Mouse (Mus musculus): ENCODE measurements around the gene Smarca2.

DNA sequence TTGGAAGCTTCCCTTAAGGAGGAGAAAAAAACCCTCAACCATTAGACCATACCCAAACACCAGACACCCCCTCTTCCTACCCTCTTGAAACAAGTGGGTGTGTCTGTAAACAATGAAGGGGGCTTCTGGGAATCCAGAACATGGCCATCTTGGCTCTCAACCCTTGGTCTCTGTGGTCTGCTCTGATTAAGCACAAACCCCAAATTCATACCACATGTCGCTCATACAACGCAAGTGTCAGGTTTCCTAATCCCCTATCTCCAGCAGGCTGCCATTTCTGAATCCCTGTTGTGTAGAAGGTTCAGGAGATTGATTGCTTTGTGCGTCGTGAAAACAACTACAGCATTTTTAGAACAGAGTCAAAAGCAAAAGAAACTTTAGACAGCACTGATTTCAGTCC is 213.1 kb downstream of the Smarca2 start:
- TF ChIP-seq CTCF (IDR thresholded peaks at IDR 0.05; ENCODE audit: extremely low read depth, insufficient read depth, low read length) = no peak
- no peak for TF ChIP-seq POLR2A (IDR thresholded peaks at IDR 0.05; ENCODE audit: extremely low read depth, insufficient read depth, low read length)

Data from cortical plate, adult 2 months (tissue).